Mouse (Mus musculus) neutrophil, adult 5-6 weeks (primary cell): ENCODE measurements at regions not wholly inside any gene's neighbourhood (a gene's known extent, or its start where the extent isn't known, plus 50 kb on each side); places are given as distances from the start of the nearest gene placed in this dataset.

Experiments used
- ATAC-seq: fragments of 151-379, 151-347 bp; 2 replicates; pipeline ENCODE4 v1.8.0; 2017; ENCODE audit warnings: mild to moderate bottlenecking, moderate TSS enrichment; ENCODE audit not compliant: insufficient number of reproducible peaks, poor library complexity, low FRiP score, severe bottlenecking; ENCODE audit errors: extremely low read depth

- ATAC-seq: no peak
Observed at GRCm38 (mm10) chr4:106091927-106092675, 223.9 kb upstream of the Usp24 start.

DNA sequence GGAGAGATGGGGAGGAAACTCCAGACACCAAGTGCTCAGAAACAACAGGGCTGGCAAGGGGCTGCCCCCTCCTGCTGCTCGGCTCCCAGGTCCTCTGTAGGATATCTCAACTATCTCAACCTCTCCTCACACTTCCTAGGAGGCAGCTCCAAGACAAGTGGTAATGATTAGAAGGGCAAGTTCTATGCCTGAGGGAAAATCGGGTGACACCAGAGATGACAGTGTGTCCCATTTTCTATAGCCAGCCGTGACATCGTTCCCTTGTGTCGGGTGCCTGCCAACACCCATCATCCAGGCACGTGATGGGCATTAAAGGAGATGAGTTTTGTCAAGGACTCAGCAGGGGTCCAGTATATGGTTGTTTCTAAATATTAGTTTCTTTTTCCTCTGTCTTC is 223.3 kb upstream of the Usp24 start:
- no peak for ATAC-seq

GRCm38 (mm10) chr4:106093252-106093651 is 222.8 kb upstream of the Usp24 start:
- ATAC-seq: no peak

DNA sequence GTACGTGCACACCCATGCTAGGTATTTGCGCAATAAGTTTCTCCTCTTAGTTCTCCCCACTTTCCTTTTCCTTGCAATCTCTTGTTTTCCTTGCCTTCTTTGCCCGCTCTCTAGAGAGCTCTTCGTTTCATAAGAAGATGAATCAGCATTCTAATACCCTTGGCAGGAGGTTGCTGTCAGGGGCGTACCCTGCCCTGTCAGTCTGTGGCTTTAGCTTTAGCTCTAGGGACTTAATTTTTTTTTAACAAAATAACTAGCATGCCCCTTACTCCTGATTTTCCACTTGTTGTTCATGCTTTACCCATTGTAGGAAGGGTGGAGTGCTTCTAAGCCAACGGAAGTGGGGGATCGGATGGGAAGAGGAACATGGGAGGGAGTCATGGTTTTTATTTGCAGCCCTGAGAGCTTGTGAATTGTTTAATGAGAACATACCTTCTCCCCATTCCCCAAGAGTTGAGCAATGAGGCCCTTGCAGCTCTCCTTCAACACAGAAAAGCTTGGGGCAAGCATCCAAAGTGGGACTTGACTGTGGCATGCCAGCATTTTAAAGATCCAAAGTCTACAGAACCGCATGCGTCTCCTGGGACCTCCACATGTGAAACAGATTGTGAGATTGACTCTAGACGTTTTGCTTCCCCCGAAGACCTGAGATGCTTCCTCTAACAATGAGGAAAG is 221.0 kb upstream of the Usp24 start:
- no peak for ATAC-seq

DNA sequence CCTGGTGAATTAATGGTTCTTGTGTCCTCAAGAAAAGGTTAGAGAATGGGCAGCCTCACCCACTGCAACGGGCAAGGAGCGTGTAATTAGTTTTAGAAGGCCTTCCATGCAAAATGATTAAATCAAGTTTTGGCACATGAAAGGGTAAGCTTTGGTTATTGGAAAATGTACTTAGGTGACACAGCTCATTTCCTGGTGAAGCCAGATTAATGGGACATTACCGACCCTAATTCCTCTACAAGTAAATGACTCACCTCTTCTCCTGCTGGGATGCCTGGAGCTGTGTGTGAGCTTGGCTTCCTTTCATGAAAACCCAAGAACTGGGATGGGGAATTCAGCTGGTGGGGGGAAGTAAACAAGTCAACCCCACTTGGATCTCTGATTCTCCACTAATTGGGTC is 219.9 kb upstream of the Usp24 start:
- ATAC-seq: no peak

- ATAC-seq: no peak
Observed at GRCm38 (mm10) chr4:106097846-106098245, 218.2 kb upstream of the Usp24 start.

DNA sequence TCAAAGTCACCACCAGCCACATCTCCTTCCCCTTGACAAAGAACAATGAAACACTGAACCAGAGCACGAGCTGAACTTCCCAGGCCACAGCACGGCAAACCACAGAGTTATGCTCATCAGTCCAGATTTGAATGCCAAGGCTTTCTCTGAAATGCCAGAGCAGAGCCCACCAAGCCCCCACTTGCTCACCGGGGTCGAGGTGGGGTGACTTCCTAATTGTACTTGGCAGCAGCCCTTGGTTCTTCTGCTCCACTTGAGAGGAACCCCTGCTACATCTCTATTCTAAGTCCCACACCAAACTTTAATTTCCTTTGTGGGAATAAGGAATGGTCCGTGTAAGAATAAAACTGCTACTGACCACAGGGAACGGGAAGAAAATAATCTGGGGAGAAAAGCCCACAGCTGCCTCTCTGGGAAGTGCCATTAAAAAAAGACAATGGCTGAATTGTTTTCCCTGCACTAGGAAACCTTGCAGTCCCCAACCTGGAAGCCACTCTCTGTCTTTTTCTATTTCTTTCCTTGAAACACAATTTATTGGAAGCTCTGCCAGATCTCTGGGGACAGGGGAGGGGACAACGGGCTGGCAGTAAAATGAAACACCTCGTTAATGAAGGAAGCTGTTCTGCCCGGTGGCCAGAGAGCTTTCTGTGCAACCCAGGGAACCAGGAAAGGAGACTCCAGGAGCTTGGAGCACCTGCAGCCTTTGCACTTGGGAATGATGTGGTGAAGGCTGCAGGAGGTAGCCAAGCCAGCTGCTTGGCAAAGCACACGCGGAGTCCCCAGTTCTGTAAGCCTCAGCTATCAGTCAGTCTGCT is 215.6 kb upstream of the Usp24 start:
- no peak for ATAC-seq

DNA sequence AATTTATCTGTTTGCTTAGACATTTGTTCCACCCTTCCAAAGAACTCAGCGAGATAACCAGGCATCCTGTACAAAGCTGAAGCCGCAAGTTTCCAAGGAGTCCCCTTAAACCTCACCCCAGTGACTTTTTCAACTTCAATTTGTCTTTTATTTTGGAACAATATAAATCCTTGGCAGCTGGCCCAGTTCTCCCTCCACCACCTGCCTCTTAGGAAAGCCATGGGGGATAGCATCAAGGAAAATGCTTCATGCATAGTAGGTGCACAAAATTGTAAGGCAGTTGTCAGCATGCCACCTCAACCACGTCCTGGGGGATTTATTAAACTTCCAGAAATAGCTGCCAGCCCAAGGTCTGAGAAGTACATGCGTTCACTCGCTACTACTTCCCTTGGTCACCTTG is 214.1 kb upstream of the Usp24 start:
- no peak for ATAC-seq

- no peak for ATAC-seq
Observed at GRCm38 (mm10) chr4:106102451-106102977, 213.5 kb upstream of the Usp24 start.

DNA sequence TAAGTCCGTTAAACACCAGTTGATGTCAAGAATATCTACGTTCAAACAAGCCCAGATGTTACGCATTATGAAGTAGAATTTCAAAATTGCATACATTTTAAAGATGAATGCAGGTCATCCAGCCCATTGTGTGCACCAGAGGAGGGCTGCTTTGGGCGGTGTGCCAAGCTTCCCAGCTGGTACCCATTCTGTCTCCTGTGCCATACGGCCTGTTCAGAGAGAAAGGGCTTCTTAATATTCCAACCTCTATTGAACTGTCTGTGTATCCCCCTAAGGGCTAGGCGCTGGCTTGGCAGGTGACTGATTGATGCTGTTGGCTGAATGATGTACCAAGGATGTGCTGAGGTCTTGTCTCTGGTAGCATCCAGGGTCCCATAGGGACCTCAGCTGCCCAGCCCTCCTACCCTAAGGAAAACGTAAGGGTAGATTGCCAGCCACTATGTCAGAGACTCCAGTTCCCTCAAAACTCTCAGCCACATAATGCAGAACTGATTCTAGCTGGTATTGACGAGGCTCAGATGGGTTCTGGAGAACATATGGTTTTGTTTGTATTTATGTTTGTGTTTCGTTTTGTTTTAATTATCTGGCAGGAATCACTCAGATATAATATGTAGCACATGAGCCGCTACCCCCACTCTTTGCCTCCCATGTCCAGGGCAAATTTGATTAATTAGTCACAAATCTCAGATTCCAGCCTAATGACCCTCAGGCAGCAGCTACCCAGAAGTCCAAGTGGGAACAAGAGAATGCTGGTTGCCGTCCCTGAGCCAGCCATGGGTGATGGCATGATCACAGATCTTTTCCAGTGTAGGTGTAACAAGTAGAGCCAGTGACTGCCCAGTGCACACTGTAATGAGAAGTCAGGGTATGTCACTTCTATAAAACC is 212.0 kb upstream of the Usp24 start:
- no peak for ATAC-seq

DNA sequence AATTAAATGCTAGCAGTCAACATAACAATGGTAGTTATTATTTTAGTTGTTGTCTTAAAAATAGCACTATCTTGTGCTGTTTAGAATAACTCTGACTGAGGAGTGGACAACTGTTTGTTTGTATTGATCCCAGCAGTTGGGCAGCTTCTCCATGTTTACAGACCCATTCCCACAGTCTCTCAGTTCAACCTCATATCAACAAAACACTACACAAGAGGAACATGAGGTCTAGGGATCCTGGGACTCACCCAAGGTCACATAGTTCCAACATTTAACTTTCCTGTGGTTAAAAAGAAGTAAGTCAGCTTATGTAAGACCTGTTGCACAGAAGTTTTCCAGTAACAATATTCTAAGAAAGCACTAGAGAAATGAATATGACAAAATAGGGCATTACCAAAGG is 203.0 kb upstream of the Usp24 start:
- no peak for ATAC-seq

DNA sequence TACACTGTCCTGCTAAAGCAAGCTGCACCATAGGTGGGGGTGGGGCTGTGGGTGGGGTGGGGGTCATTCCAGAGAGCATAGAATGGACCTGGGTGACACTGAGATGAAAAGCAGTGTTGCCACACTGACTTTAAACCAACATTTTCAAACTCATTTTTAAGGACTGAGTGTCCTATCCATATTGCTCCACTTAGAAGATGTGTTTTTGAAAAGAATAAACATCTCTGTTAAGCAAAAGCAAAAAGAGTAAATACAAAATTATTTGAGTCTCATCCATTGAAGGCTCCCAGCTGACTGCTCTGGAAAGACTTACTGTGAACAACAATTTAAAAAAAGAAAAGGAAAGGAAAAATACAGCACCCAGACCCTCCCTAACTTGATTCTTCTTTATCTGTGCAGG is 202.3 kb upstream of the Usp24 start:
- ATAC-seq: no peak

- ATAC-seq: no peak
Observed at GRCm38 (mm10) chr4:106116611-106117010, 199.4 kb upstream of the Usp24 start.

GRCm38 (mm10) chr4:106121306-106121705 is 194.7 kb upstream of the Usp24 start:
- ATAC-seq: no peak

DNA sequence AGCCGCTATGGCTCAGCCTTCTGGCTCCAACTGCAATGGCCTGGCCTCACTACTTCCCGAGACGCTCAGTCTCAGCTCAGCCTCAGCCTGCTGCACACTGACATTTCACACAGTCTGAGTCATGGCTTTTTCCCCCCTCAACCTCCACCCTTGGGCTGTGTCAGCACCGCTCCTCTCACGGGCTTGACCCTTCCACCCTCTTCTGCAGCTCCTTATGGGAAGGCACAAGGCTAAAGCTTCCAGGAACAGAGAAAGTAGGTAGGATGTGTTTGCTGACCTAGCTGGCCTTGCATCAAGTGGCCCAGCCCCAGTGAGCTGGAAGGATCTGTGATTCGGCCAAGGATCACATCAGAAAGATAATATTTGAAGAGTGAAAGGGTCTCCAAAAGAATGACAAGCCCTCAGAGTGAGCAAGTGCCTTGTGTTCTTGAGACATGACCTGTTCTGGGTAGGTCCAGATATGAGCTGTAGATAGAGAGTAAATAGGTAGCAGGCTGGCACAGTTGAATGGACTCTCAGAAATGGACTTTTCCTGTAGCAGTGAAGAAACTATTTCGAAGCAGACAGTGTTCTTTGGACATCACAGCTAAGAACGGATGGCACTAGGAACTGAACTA is 192.9 kb upstream of the Usp24 start:
- ATAC-seq: no peak

GRCm38 (mm10) chr4:106127199-106127598 is 188.8 kb upstream of the Usp24 start:
- no peak for ATAC-seq

- no peak for ATAC-seq
Observed at GRCm38 (mm10) chr4:106127641-106128040, 188.4 kb upstream of the Usp24 start.

- no peak for ATAC-seq
Observed at GRCm38 (mm10) chr4:106129327-106129726, 186.7 kb upstream of the Usp24 start.
